Mouse (Mus musculus) C2C12 (cell line): Measurements from ENCODE around the gene Slc25a24. TPM values are rescaled to one million over a fixed set of nuclear protein-coding genes. Genes with fewer than 3 reads are reported as not detected.

Experiments used
- H3K27me3 ChIP-seq: one replicate; pipeline ENCODE4 v1.6.1; 2011; ENCODE audit not compliant: control insufficient read depth, insufficient read depth, insufficient read length
- H3K36me3 ChIP-seq: one replicate; pipeline ENCODE4 v1.6.1; 2011; ENCODE audit not compliant: control insufficient read depth, insufficient read depth
- H3K4me3 ChIP-seq: one replicate; pipeline ENCODE4 v1.5.1; 2011; ENCODE audit warnings: mild to moderate bottlenecking, control low read depth; ENCODE audit not compliant: poor library complexity, insufficient read depth, severe bottlenecking
- H3K79me2 ChIP-seq: one replicate; pipeline ENCODE4 v1.6.1; 2011; ENCODE audit not compliant: control insufficient read depth, insufficient read depth
- H3K79me3 ChIP-seq: one replicate; pipeline ENCODE4 v1.6.1; 2011; ENCODE audit warnings: low read depth, control low read depth
- H3ac ChIP-seq: one replicate; pipeline ENCODE3; 2011; ENCODE audit warnings: low read depth; ENCODE audit not compliant: control insufficient read depth, insufficient read length
- CEBPB ChIP-seq: IDR thresholded peaks from one replicate; pipeline ENCODE4 v1.6.1; 2011; ENCODE audit warnings: low read depth, mild to moderate bottlenecking, control low read depth, moderate library complexity
- CTCF ChIP-seq: IDR thresholded peaks from one replicate; pipeline ENCODE4 v1.5.1; 2011; ENCODE audit not compliant: control insufficient read depth, insufficient read depth, insufficient read length
- FOSL1 ChIP-seq: IDR thresholded peaks from one replicate; pipeline ENCODE4 v1.8.0; 2011; ENCODE audit warnings: mild to moderate bottlenecking, low read length; ENCODE audit not compliant: poor library complexity, insufficient read depth, severe bottlenecking
- MAX ChIP-seq: IDR thresholded peaks from one replicate; pipeline ENCODE4 v1.6.1; 2011; ENCODE audit warnings: mild to moderate bottlenecking, control low read depth
- MYOD1 ChIP-seq: IDR thresholded peaks from one replicate; pipeline ENCODE4 v1.6.1; 2011; ENCODE audit warnings: low read depth; ENCODE audit not compliant: control insufficient read depth, insufficient read length
- MYOG ChIP-seq: IDR thresholded peaks from one replicate; pipeline ENCODE4 v1.6.1; 2011; ENCODE audit not compliant: control insufficient read depth, insufficient read length; ENCODE audit errors: extremely low read depth
- USF1 ChIP-seq: IDR thresholded peaks from one replicate; pipeline ENCODE4 v1.6.1; 2011; ENCODE audit warnings: low read depth, mild to moderate bottlenecking, control low read depth, moderate library complexity
- polyA plus RNA-seq: library from polyadenylated mRNA; unstranded; fragments of >200 nt; fragmentation: generic; extraction: Trizol; gene quantifications from one replicate; pipeline ENCODE4 v1.2.1, GENCODE M21; 2012; ENCODE audit warnings: missing spikeins

The Slc25a24 gene
- polyA plus RNA-seq, 1 experiment, result 32.6 TPM

GRCm38 (mm10) chr3:109132966-109133365 is 10.0 kb downstream of the Slc25a24 start:
- H3K36me3 ChIP-seq, result peaks cover 94% of the 10 kb centered on the region
- no peaks in the 10 kb centered on the region for H3K27me3 ChIP-seq
- H3ac ChIP-seq, result no peak overlapping the region
- TF ChIP-seq MYOG (no peak), CTCF (no peak), USF1 (no peak), MAX (no peak), MYOD1 (no peak), CEBPB (no peak), FOSL1 (no peak)
- H3K79me3 ChIP-seq, result peaks cover 91% of the 10 kb centered on the region
- H3K4me3 ChIP-seq, result no peak overlapping the region
- peaks cover 100% of the 10 kb centered on the region for H3K79me2 ChIP-seq

- H3K36me3 ChIP-seq, result peaks cover 84% of the 10 kb centered on the region
- H3K79me3 ChIP-seq, result peaks cover 88% of the 10 kb centered on the region
- no peak for TF ChIP-seq CTCF
- TF ChIP-seq MYOG, result no peak
- no peak for TF ChIP-seq MAX
- TF ChIP-seq USF1, result no peak
- TF ChIP-seq MYOD1, result no peak
- no peak for TF ChIP-seq FOSL1
- TF ChIP-seq CEBPB, result no peak
- no peaks in the 10 kb centered on the region for H3K27me3 ChIP-seq
- no peak overlapping the region for H3ac ChIP-seq
- H3K4me3 ChIP-seq, result no peak overlapping the region
- peaks cover 91% of the 10 kb centered on the region for H3K79me2 ChIP-seq
Observed at GRCm38 (mm10) chr3:109134036-109134435, 11.1 kb downstream of the Slc25a24 start.

GRCm38 (mm10) chr3:109135352-109135751 is 12.4 kb downstream of the Slc25a24 start:
- peaks cover 78% of the 10 kb centered on the region for H3K79me2 ChIP-seq
- no peaks in the 10 kb centered on the region for H3K27me3 ChIP-seq
- no peak overlapping the region for H3K4me3 ChIP-seq
- peaks cover 75% of the 10 kb centered on the region for H3K79me3 ChIP-seq
- TF ChIP-seq USF1 (no peak), MYOG (no peak), CEBPB (no peak), MYOD1 (no peak)
- peaks cover 70% of the 10 kb centered on the region for H3K36me3 ChIP-seq
- no peak overlapping the region for H3ac ChIP-seq

GRCm38 (mm10) chr3:109152561-109152960 is 29.6 kb downstream of the Slc25a24 start:
- Histone ChIP-seq H3K4me3 (no peak overlapping the region), H3K27me3 (no peaks in the 10 kb centered on the region), H3K79me2 (peaks cover 93% of the 10 kb centered on the region), H3K79me3 (peaks cover 66% of the 10 kb centered on the region), H3ac (no peak overlapping the region), H3K36me3 (peaks cover 79% of the 10 kb centered on the region)
- TF ChIP-seq CTCF, result no peak
- TF ChIP-seq CEBPB, result no peak
- TF ChIP-seq MAX, result no peak
- no peak for TF ChIP-seq FOSL1
- TF ChIP-seq USF1, result no peak
- TF ChIP-seq MYOD1, result no peak
- no peak for TF ChIP-seq MYOG

GRCm38 (mm10) chr3:109153410-109153809 is 30.5 kb downstream of the Slc25a24 start:
- H3ac ChIP-seq, result no peak overlapping the region
- H3K79me3 ChIP-seq, result peaks cover 57% of the 10 kb centered on the region
- TF ChIP-seq MYOG (no peak), MAX (no peak), FOSL1 (no peak), USF1 (no peak), CTCF (no peak), CEBPB (no peak), MYOD1 (no peak)
- H3K4me3 ChIP-seq, result no peak overlapping the region
- peaks cover 86% of the 10 kb centered on the region for H3K79me2 ChIP-seq
- H3K27me3 ChIP-seq, result no peaks in the 10 kb centered on the region
- peaks cover 75% of the 10 kb centered on the region for H3K36me3 ChIP-seq
